Mouse (Mus musculus): ENCODE measurements at regions not wholly inside any gene's neighbourhood (a gene's known extent, or its start where the extent isn't known, plus 50 kb on each side); places are given as distances from the start of the nearest gene placed in this dataset.

DNA sequence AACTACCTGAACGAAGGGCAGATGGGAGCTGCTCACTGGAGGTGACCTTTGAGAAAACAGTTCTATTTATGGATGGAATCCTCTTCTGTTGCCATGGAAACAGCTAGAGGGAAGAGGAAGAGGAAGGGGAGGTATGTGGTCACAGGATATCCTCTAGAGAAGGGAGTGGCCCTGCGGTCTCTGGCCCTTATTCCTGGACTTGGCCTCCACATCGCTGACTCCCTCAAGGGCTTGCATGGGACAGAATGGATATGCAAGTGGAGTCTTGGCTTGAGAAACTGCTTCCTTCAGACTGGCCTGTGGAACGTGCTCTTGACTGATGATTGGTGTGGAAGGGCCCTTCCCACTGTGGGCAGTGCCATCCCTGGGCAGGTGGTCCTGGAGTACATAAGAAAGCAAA lies 68.9 kb upstream of the Pitx1 start:
- TF ChIP-seq CTCF (IDR thresholded peaks at IDR 0.05; ENCODE audit: extremely low read depth, insufficient read length, insufficient replicate concordance, low read depth, low read length) (no peak), POLR2A (IDR thresholded peaks at IDR 0.05; ENCODE audit: low read depth, low read length) (no peak)

All from small intestine, adult 2 months (tissue).